Mouse (Mus musculus): ENCODE measurements around the gene Rps4x. TPM values are rescaled to one million over a fixed set of nuclear protein-coding genes. Genes with fewer than 3 reads are reported as not detected.

The Rps4x gene
- total RNA-seq (2015) (4,640 and 4,664 TPM in 2 replicates), total RNA-seq (2017) (2,298 and 2,758 TPM in 2 replicates)

DNA sequence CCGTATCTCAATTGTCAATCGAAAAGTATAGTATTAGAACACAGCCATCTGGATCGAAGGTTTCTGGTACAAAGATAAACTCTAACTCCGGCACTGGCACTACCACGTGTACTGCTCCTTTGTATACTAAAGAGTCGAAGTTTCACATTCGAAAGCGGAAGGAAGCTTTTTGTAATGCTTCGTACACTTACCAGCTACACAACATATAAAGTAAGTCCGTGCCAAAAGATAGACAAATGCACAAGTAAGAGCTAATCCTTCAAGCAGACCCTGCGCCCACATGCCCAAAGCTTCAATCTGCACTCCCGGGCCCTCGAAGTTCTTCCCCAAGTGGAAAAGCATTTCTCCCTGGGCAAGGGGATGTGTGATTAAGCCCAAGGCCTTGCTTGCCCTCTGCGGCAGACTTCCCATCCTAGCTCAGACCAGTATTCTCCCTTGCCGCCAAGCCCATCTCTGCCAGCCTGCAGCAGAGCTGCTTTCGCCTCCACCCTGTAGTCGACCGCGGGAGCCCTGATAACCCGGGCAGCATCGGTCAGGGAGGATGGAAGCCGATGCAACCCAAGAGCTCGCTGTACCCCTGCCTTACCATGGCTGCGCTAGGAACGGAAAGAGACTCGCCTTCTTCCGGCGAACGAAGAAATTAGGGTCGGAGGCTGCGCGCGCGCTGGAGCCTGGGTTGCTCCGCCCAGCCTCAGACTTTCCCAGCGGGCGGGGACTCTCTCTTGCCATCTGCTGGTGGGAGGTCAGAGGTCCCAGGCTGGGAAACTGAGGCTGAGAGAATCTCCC, at the start of gene Rps4x:
Gene Rps4x, minus strand, starts transcription at position 683 of the 786 bp plus-strand sequence.
- ATAC-seq (replicated peaks; ENCODE audit: poor library complexity): peak; percentile 92

GRCm38 (mm10) chrX:102219126-102219525, 29.9 kb upstream of the Rps4x start:
- peak; percentile 77 for ATAC-seq (replicated peaks; ENCODE audit: poor library complexity)

- ATAC-seq (replicated peaks; ENCODE audit: poor library complexity): peak; percentile 76; the same call in 1 of the 2 replicates
Observed at GRCm38 (mm10) chrX:102215356-102215755, 26.2 kb upstream of the Rps4x start.

GRCm38 (mm10) chrX:102190840-102191239, 1.6 kb upstream of the Rps4x start:
- ATAC-seq (replicated peaks; ENCODE audit: poor library complexity): no peak

DNA sequence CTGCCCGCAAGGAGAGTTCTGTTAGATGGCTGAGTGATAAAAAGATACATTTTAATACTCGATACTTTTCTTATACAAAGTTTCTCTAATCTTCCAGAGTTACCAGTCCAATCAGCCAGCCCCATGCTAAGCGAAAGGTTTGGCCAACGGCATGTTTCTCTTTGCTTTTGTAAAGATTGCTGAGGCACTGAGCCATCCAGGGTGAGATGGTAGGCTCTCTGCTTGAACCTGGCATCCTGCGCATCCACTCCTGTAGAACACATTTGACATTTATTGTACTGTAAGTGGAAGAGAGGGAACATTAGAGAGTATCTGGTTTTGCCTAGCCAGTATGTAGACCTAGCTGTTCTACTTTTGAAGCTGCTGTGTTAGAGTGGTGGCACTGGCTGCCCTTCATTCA, 387 bp upstream of the Rps4x start:
- ATAC-seq (replicated peaks; ENCODE audit: poor library complexity): no peak

DNA sequence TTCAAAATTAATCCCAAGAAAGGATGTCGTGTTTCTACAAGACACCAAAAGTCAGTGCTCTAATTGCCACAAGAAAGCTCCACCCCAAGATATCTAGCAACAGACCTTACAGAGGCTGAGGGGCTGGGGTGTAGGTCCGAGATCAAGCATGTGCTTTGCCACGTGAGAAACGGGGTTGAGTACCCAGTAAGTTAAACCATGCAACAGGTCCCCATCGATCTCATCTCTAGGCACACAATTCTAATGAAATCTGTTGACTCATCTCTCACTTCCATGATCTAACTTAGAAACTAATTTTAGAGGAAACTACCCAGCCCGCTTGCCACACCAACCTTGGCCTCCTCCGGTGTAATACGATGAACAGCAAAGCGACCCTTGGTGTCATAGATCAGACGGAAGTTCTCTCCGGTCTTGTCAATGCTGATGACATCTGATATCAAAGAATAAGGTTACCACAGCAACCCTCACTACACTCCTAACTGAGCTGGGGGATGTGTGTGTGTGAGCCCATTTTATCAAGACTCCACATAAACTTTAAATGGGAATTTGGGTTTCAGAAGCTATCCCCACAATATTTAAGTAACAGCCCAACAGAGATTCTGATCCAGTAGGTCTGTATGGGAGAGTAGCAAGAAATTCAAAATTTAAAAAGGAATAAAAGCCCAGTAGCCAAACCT, 2.0 kb downstream of the Rps4x start:
- peak; percentile 15; the same call in 1 of the 2 replicates for ATAC-seq (replicated peaks; ENCODE audit: poor library complexity)

GRCm38 (mm10) chrX:102182575-102182974, 6.6 kb downstream of the Rps4x start:
- ATAC-seq (replicated peaks; ENCODE audit: poor library complexity): no peak

GRCm38 (mm10) chrX:102175538-102176287, 13.5 kb downstream of the Rps4x start:
- ATAC-seq (replicated peaks; ENCODE audit: poor library complexity): peak; percentile 74

GRCm38 (mm10) chrX:102170900-102171299, 18.3 kb downstream of the Rps4x start:
- ATAC-seq (replicated peaks; ENCODE audit: poor library complexity): peak; percentile 93

DNA sequence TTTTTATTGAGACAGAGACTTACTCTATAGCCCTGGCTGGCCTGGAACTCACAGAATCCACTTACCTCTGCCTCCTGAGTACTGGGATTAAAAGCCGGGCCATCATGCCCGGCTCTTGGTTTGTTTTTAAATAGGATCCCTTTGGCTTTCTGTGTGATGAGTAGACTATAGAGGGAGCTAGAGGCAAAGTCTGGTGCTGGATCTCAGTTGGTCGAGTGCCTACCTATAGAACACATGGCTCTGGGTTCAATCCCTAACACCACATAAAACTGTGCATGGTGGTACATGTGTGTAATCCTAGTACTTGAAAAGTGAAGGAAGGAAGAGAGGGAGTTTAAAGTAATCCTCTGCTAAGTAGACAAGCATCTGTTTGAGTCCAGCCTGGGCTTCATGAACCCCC, 19.1 kb downstream of the Rps4x start:
- peak; percentile 79 for ATAC-seq (replicated peaks; ENCODE audit: poor library complexity)

DNA sequence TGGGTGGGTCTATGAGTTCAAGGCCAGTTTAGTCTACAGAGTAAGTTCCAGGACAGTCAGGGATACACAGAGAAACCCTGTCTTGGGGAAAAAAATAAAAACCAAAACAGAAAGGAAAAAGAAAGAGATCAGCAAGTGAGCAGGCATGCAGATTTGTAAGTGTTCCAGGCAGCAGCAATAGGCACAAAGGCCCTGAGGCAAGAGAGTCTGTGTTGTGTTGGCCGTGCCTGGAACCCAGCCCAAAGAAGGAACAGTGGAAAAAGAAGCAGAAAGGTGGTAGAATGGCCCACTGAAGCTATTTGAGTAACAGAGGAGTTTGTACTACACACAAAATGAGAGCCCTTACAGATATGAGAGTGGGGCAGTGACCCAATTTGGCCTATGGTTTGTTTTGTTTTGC, 19.5 kb downstream of the Rps4x start:
- no peak for ATAC-seq (replicated peaks; ENCODE audit: poor library complexity)

DNA sequence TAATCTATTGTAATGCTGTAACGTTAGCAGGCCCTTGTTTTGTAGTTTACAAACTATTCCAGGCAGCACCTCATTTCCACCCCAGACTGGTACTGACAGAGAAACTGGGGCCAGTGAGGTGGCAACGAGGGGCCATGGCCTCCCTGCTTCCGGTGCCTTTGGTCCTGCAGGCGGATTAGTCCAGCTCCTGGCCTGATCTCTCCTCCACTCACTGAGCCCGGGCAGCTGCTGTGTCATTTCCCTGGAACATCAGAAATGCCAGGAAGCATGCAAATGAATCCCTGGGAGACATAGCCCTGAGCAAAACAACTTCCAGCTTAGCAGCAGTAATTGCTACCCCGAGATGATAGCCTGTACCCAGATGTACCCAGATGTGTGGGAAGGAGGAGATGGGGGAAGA, 22.2 kb downstream of the Rps4x start:
- ATAC-seq (replicated peaks; ENCODE audit: poor library complexity): no peak

DNA sequence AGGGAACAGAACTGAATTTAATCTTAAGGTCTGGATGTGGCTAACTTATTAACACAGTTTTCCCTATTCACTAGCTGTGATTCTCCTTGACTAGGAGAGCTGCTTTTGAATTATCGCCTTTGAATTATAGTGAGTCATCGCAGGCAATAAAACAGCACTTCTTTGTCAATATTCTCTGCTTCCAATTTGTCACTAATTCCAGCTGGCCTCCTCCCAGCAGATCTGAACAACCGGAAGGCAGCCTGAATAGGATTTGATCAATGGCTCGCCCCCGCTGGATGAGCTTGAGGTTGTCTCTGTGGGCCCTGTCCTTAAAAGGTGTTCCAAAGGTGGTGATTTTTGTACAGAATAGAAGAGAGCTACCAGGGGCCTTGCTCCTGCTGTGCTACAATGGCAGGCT, 22.7 kb downstream of the Rps4x start:
- ATAC-seq (replicated peaks; ENCODE audit: poor library complexity): no peak

DNA sequence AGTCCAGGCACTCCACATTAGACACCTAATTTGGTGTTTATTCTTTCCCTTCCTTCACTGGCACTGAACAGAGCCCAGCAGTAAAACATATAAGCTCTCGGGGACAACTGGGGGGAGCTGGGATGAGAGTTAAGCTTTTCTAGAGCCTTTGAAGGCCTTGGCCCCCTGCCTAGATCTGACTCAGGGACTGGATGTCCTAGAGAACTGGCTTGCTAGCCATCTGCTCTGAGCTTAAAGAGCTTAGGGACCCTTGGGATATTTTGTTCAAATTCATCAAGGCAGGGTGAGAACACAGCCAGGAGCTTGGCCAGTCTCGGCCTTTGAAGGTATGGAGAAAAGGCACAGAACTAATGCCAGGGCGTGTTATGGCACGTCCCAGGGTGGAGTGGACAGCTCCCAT, 25.7 kb downstream of the Rps4x start:
- no peak for ATAC-seq (replicated peaks; ENCODE audit: poor library complexity)

DNA sequence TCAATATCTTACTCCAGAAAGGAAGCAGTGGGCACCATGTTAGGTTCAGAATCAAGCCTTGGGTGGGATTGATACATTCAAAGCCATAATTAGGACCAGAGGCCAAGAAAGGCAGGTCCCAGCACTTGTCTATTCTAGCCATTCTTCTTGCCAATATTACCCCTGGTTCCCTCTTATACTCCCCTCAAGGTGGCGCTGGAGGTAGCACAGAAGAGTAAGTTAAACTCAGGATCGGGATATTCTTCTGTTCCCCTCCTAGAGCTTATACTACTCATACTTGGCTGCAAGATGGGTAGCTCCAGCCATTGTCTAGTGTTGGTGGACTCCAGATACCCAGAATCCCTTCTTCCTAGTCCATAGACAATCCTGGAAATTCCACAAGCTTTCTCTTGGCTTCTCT, 26.1 kb downstream of the Rps4x start:
- peak; percentile 77 for ATAC-seq (replicated peaks; ENCODE audit: poor library complexity)

DNA sequence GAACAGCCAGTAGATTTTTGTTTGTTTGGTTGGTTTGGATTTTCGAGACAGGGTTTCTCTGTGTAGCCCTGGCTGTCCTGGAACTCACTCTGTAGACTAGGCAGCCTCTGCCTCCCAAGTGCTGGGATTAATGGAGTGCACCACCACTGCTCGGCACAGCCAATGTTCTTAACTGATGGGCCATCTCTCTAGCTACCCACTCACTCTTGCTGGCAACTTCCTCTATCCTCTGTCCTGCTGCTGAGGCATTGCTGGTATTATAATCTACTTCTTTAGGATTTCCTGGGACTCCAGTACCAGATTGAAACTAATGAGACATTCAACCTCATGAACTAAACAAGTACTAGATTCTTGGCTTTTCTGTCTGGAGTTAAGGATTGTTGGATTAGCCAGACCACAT, 28.7 kb downstream of the Rps4x start:
- no peak for ATAC-seq (replicated peaks; ENCODE audit: poor library complexity)

GRCm38 (mm10) chrX:102159778-102160177, 29.4 kb downstream of the Rps4x start:
- no peak for ATAC-seq (replicated peaks; ENCODE audit: poor library complexity)

- peak; percentile 21; the same call in 1 of the 2 replicates for ATAC-seq (replicated peaks; ENCODE audit: poor library complexity)
Observed at GRCm38 (mm10) chrX:102157423-102157791, 31.8 kb downstream of the Rps4x start.

DNA sequence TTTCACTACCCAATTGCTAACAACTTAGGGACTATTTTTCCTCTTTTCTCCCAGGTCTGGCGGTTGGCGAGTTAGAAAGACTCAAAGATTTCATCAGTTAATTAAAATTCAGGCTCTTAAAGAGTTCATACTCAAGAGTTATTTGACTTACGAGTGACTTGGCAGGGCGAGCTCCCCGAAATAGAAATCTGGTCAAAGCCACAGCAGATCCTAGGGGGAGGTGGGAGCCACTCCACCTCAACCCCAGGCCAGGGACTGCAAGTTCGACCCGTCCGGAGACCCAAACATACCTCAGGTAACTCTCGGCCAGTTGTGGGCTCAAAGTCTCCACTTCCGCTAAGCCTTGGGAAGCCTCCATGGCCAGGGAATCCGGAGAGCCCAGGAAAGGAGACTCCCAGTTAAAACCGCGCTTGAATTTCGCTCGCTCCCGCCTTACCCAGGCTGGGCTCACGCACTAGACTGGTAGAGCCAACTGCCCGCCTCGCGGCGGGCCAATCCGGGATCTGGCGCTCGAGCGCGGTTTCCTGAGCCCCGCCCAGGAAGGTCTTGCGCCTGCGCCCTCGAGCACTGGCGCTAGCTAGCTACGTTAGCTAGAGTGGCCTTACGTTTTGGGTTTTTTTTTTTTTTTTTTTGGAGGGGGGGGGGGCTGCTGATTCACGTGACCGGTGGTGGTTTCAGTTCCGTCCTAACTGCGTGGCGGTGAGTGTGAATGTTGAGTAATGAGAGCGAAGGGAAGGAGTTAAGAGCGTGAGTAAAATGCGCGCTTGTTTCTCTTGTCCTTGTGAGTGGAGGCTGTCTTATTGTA, 32.4 kb downstream of the Rps4x start, which contains the start of gene Ercc6l:
Gene Ercc6l, minus strand, starts transcription at position 474 of the 805 bp plus-strand sequence.
- ATAC-seq (replicated peaks; ENCODE audit: poor library complexity): peak; percentile 94

GRCm38 (mm10) chrX:102141157-102141556, 48.0 kb downstream of the Rps4x start:
- ATAC-seq (replicated peaks; ENCODE audit: poor library complexity): no peak

Measured in megakaryocyte progenitor cell, adult 5-6 weeks (primary cell).